Mouse (Mus musculus) CH12.LX (cell line): ENCODE data around the gene Slc35e1. TPM values are rescaled to one million over a fixed set of nuclear protein-coding genes. Genes with fewer than 3 reads are reported as not detected.

Source experiments
- DNase-seq: peaks from one replicate; pipeline ENCODE4 v3.0.0-alpha.2; 2013; ENCODE audit errors: extremely low read depth
- H3K27ac ChIP-seq: 2 replicates; pipeline ENCODE4 v1.5.1; 2012; ENCODE audit warnings: low read depth, mild to moderate bottlenecking, control low read depth, moderate library complexity; ENCODE audit not compliant: insufficient read depth
- H3K27me3 ChIP-seq: replicated peaks from 2 replicates; pipeline ENCODE3; 2012; ENCODE audit warnings: inconsistent platforms
- H3K36me3 ChIP-seq, 2 experiments: replicated peaks in 1 of 2; 2 replicates each; pipeline versions ENCODE3 to v1.6.1; 2012; ENCODE audit warnings: inconsistent platforms in 1 of 2, low read length in 1 of 2, mild to moderate bottlenecking in 1 of 2, mixed read lengths in 1 of 2, moderate library complexity in 1 of 2; ENCODE audit not compliant: control insufficient read depth in 1 of 2, insufficient read depth in 1 of 2
- H3K4me1 ChIP-seq, 2 experiments: 2 replicates each; pipeline ENCODE4 v1.6.1; 2012; ENCODE audit warnings: inconsistent platforms in 1 of 2, moderate library complexity in 1 of 2; ENCODE audit not compliant: insufficient read depth in 2 of 2, control insufficient read depth in 1 of 2
- H3K4me2 ChIP-seq: 2 replicates; pipeline ENCODE4 v1.6.1; 2012; ENCODE audit warnings: low read depth, mild to moderate bottlenecking, control low read depth; ENCODE audit not compliant: poor library complexity, insufficient read depth, severe bottlenecking
- H3K4me3 ChIP-seq, 3 experiments: fragments of 150-350 bp in 1 of 3; sonication (generic) in 1 of 3; replicated peaks in 1 of 3; 2 replicates each; pipeline versions ENCODE3 to v1.5.1; 2011 to 2012; ENCODE audit warnings: low read depth in 2 of 3, low read length in 2 of 3, mild to moderate bottlenecking in 2 of 3, moderate library complexity in 2 of 3, control low read depth in 1 of 3, improper control_type of control experiment in 1 of 3, inconsistent platforms in 1 of 3, mixed read lengths in 1 of 3; ENCODE audit not compliant: poor library complexity in 1 of 3
- H3K79me2 ChIP-seq: replicated peaks from 2 replicates; pipeline ENCODE4 v1.6.1; 2012; ENCODE audit warnings: mild to moderate bottlenecking, moderate library complexity; ENCODE audit not compliant: control insufficient read depth, poor library complexity, insufficient read depth, severe bottlenecking; ENCODE audit errors: extremely low read depth
- H3K9ac ChIP-seq: 2 replicates; pipeline ENCODE4 v1.6.1; 2012; ENCODE audit warnings: low read depth, mild to moderate bottlenecking, control low read depth, moderate library complexity; ENCODE audit not compliant: insufficient read depth
- H3K9me3 ChIP-seq: replicated peaks from 2 replicates; pipeline ENCODE3; 2012; ENCODE audit warnings: low read length, inconsistent platforms, mixed read lengths
- BHLHE40 ChIP-seq: IDR thresholded peaks from 2 replicates; pipeline ENCODE4 v1.6.1; 2011; ENCODE audit warnings: mild to moderate bottlenecking, low read depth, low read length, improper control_type of control experiment
- CHD1 ChIP-seq: IDR thresholded peaks from 2 replicates; pipeline ENCODE4 v1.6.1; 2012; ENCODE audit warnings: low read depth, low read length, improper control_type of control experiment, inconsistent platforms
- CHD2 ChIP-seq: IDR thresholded peaks from 2 replicates; pipeline ENCODE4 v1.6.1; 2011; ENCODE audit warnings: low read length, improper control_type of control experiment
- CTCF ChIP-seq, 2 experiments: IDR thresholded peaks in 1 of 2; conservative IDR thresholded peaks in 1 of 2; 2 replicates each; pipeline ENCODE4 v1.5.1; 2011 to 2012; ENCODE audit warnings: low read depth in 2 of 2, low read length in 2 of 2, improper control_type of control experiment in 1 of 2, inconsistent platforms in 1 of 2, mild to moderate bottlenecking in 1 of 2, moderate library complexity in 1 of 2
- E2F4 ChIP-seq: IDR thresholded peaks from 2 replicates; pipeline ENCODE4 v1.6.1; 2011; ENCODE audit warnings: low read depth, low read length, improper control_type of control experiment; ENCODE audit not compliant: insufficient replicate concordance
- GABPA ChIP-seq: IDR thresholded peaks from 2 replicates; pipeline ENCODE4 v1.6.1; 2012; ENCODE audit warnings: low read depth, low read length, improper control_type of control experiment, inconsistent platforms; ENCODE audit not compliant: insufficient replicate concordance
- HCFC1 ChIP-seq: IDR thresholded peaks from 2 replicates; pipeline ENCODE4 v1.6.1; 2012; ENCODE audit warnings: low read depth, mild to moderate bottlenecking, inconsistent platforms, low read length, improper control_type of control experiment
- IRF4 ChIP-seq: IDR thresholded peaks from 2 replicates; pipeline ENCODE4 v1.6.1; 2014; ENCODE audit warnings: low read depth, mild to moderate bottlenecking, inconsistent platforms, low read length, improper control_type of control experiment
- JUN ChIP-seq: IDR thresholded peaks from 2 replicates; pipeline ENCODE4 v1.6.1; 2011; ENCODE audit warnings: low read depth, mild to moderate bottlenecking, low read length, improper control_type of control experiment, moderate library complexity; ENCODE audit not compliant: insufficient read depth
- KAT2A ChIP-seq: IDR thresholded peaks from 2 replicates; pipeline ENCODE4 v1.6.1; 2012; ENCODE audit warnings: low read length, improper control_type of control experiment, inconsistent platforms; ENCODE audit not compliant: insufficient replicate concordance
- MAFK ChIP-seq: IDR thresholded peaks from 2 replicates; pipeline ENCODE4 v1.6.1; 2011; ENCODE audit warnings: low read length, improper control_type of control experiment; ENCODE audit not compliant: insufficient replicate concordance
- MEF2A ChIP-seq: IDR thresholded peaks from 2 replicates; pipeline ENCODE4 v1.6.1; 2014; ENCODE audit warnings: low read depth, mild to moderate bottlenecking, inconsistent platforms, low read length, improper control_type of control experiment, borderline replicate concordance
- MXI1 ChIP-seq: IDR thresholded peaks from 2 replicates; pipeline ENCODE4 v1.6.1; 2011; ENCODE audit warnings: mild to moderate bottlenecking, low read depth, low read length, improper control_type of control experiment
- MYC ChIP-seq: IDR thresholded peaks from 2 replicates; pipeline ENCODE4 v1.6.1; 2011; ENCODE audit warnings: low read depth, mild to moderate bottlenecking, improper control_type of control experiment, low read length
- POLR2AphosphoS2 ChIP-seq: IDR thresholded peaks from 2 replicates; pipeline ENCODE4 v1.6.1; 2011; ENCODE audit warnings: low read depth, low read length, improper control_type of control experiment
- RAD21 ChIP-seq: IDR thresholded peaks from 2 replicates; pipeline ENCODE4 v1.6.1; 2011; ENCODE audit warnings: low read depth, mild to moderate bottlenecking, low read length, improper control_type of control experiment, moderate library complexity
- SIN3A ChIP-seq: IDR thresholded peaks from 2 replicates; pipeline ENCODE4 v1.6.1; 2012; ENCODE audit warnings: low read length, improper control_type of control experiment, inconsistent platforms
- UBTF ChIP-seq: IDR thresholded peaks from 2 replicates; pipeline ENCODE4 v1.6.1; 2012; ENCODE audit warnings: low read depth, mild to moderate bottlenecking, inconsistent platforms, low read length, improper control_type of control experiment, moderate library complexity
- USF2 ChIP-seq: conservative IDR thresholded peaks from 2 replicates; pipeline ENCODE4 v1.6.1; 2011; ENCODE audit warnings: low read depth, low read length, improper control_type of control experiment
- ZC3H11A ChIP-seq: IDR thresholded peaks from 2 replicates; pipeline ENCODE4 v1.6.1; 2012; ENCODE audit warnings: low read depth, mild to moderate bottlenecking, inconsistent platforms, low read length, improper control_type of control experiment
- ZKSCAN1 ChIP-seq: IDR thresholded peaks from 2 replicates; pipeline ENCODE4 v1.6.1; 2012; ENCODE audit warnings: low read depth, inconsistent platforms, low read length, improper control_type of control experiment, borderline replicate concordance
- ZMIZ1 ChIP-seq: IDR thresholded peaks from 2 replicates; pipeline ENCODE4 v1.6.1; 2012; ENCODE audit warnings: low read depth, mild to moderate bottlenecking, inconsistent platforms, low read length, improper control_type of control experiment
- ZNF384 ChIP-seq: IDR thresholded peaks from 2 replicates; pipeline ENCODE4 v1.6.1; 2012; ENCODE audit warnings: low read depth, low read length, improper control_type of control experiment, inconsistent platforms
- dilution Hi-C: fragments of 300-500 bp; cut with MboI; formaldehyde crosslinking; loops from 2 replicates; pipeline ENCODE4 v1.14.3; 2020; ENCODE audit warnings: low sequenced_read_pairs; ENCODE audit not compliant: extremely low pct_unique_long_range_greater_than_20kb, extremely low pct_ligation_motif_present
- in situ Hi-C: fragments of 300-500 bp; cut with MboI; formaldehyde crosslinking; loops from 3 replicates; pipeline ENCODE4 v1.14.3; 2019; ENCODE audit warnings: low sequenced_read_pairs, low pct_ligation_motif_present, low pct_unique_long_range_greater_than_20kb, mixed read lengths
- polyA plus RNA-seq: library from polyadenylated mRNA; unstranded; fragments of >175 nt; gene quantifications from 2 replicates; pipeline ENCODE4 v1.2.1, GENCODE M21; 2012; ENCODE audit warnings: low read depth; ENCODE audit not compliant: insufficient read length
- total RNA-seq, 2 experiments: library from RNA; depleted of rRNA; stranded (reverse); fragments of 300-350 nt in 1 of 2; fragments of >200 nt in 1 of 2; gene quantifications; 2 replicates each; pipeline ENCODE4 v1.2.3; 2012 to 2014

Gene Slc35e1
- total and polyA plus RNA-seq, 3 experiments = 19.8 to 28.7 (median 27.2) TPM

DNA sequence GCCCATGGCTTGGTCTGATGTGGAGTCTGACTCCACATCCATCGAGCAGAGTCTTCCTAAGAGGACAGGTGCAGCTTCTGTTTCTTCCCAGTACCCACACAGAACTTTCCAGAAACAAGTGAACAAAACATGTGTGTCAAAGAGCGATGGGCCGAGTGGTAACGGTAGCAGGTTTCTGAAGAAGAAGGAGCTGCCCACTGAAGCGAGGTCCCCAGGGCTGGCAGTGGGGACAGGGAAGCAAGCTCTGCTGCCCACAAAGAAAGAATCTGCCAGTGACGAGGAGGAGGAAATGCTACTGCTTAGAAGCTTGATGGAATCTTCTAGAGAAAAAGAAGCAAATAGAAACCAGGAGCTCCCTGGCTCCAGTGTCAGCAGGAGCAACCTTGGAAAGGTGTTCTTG is 47.3 kb downstream of the Slc35e1 start:
- peak; percentile 26 for DNase-seq
- peak overlapping the region; percentile 59 for H3K9ac ChIP-seq
- in situ Hi-C loops = no loop called here
- H3K4me2 ChIP-seq = peak overlapping the region; percentile 97
- peak overlapping the region; percentile 5 to 42 (median 23) for H3K4me3 ChIP-seq
- peaks cover 6 to 35% of the 10 kb centered on the region in 2 experiments; a peak in 3 of 4 replicates for H3K4me1 ChIP-seq
- peaks cover 24 to 38% of the 10 kb centered on the region in 2 experiments for H3K36me3 ChIP-seq
- no peaks in the 10 kb centered on the region for H3K9me3 ChIP-seq
- H3K27me3 ChIP-seq = no peaks in the 10 kb centered on the region
- dilution Hi-C loops = no loop called here
- peak overlapping the region; percentile 38; the same call in 1 of the 2 replicates for H3K27ac ChIP-seq
- TF ChIP-seq SIN3A = 0 out of 2 replicates have a peak, but pooled peaks have one; percentile 5
- TF ChIP-seq POLR2AphosphoS2 = no peak
- H3K79me2 ChIP-seq = peaks cover 6% of the 10 kb centered on the region; the same call in 1 of the 2 replicates

DNA sequence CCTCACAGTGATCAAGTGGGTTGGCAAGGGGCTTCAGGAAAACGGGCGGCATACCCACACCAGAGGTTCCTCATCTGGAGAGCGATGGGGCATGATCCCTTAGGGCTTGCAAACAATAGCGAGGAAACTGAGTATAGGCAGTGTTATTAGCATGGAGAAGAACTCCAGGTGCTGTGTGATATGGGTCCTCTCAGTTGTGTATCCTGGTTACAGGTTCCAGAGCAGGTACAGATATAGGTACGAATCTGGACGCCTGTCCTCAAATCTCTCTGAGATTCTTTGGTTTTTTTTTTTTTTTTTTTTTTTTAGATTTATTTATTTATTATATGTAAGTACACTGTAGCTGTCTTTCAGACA is 48.4 kb downstream of the Slc35e1 start:
- Histone ChIP-seq H3K36me3 (peaks cover 14 to 27% of the 10 kb centered on the region in 2 experiments), H3K27me3 (no peaks in the 10 kb centered on the region), H3K79me2 (peaks cover 6% of the 10 kb centered on the region; the same call in 1 of the 2 replicates), H3K4me2 (peak overlapping the region; percentile 14; the same call in 1 of the 2 replicates), H3K9ac (peak overlapping the region; percentile 52; the same call in 1 of the 2 replicates), H3K9me3 (no peaks in the 10 kb centered on the region), H3K4me3 (peak overlapping the region; percentile 55 to 66 (median 63)), H3K27ac (peak overlapping the region; percentile 23), H3K4me1 (peaks cover 6 to 35% of the 10 kb centered on the region in 2 experiments; a peak in 3 of 4 replicates)
- in situ Hi-C loops = no loop called here
- no peak for DNase-seq
- 0 out of 2 replicates have a peak, but pooled peaks have one; percentile 84 for TF ChIP-seq CHD1
- peak; percentile 53 for TF ChIP-seq ZNF384
- TF ChIP-seq CHD2 = no peak
- TF ChIP-seq MEF2A = no peak
- TF ChIP-seq E2F4 = 0 out of 2 replicates have a peak, but pooled peaks have one; percentile 4
- dilution Hi-C loops = no loop called here

DNA sequence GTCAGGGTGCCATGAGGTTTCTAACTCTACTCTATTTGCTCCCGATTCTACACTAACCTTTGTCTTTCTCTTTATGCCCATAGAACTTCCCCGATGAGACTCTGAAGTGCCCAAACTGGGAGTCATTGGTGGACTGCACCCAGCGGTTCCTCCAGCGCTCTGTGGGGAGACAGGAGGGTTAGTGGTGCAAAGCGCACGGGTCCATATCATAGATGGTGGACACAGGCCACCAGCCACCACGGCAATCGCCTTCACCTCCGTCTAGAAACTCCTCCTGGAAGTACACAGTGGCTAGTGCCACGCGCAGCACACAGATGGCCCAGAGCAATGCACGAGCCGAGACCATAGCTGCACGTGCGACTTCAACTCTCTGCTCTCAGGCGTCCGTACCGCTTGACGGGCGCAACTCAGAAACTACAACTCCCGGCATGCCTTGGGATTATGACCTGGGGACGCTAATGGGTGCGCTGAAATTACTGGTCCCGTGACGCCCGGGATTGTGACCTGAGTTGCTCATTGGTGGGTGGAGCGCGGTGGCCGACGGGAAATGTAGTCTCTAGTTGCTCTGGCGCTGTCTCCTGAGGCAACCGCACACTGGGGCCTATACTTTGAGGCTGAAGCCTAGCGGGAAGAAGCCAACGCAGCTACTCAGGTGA is 48.9 kb downstream of the Slc35e1 start, which contains the start of the genes Calr3 and 1700030K09Rik:
Gene Calr3, minus strand, starts transcription at position 533 of the 656 bp plus-strand sequence.
Gene 1700030K09Rik, plus strand, starts transcription at position 543 of the 656 bp plus-strand sequence.
- Histone ChIP-seq H3K9ac (peak within 1 kb of the TSS; percentile 59), H3K9me3 (no peaks in the 10 kb centered on the region), H3K36me3 (peaks cover 11 to 23% of the 10 kb centered on the region in 2 experiments), H3K79me2 (peaks cover 6% of the 10 kb centered on the region; the same call in 1 of the 2 replicates), H3K4me3 (peak within 1 kb of the TSS; percentile 63 to 66 (median 64)), H3K27me3 (no peaks in the 10 kb centered on the region), H3K4me1 (peaks cover 9 to 40% of the 10 kb centered on the region in 2 experiments), H3K4me2 (peak within 1 kb of the TSS; percentile 97), H3K27ac (peak within 1 kb of the TSS; percentile 38)
- DNase-seq = peak; percentile 99
- in situ Hi-C loops = no loop called here
- dilution Hi-C loops = no loop called here
- TF ChIP-seq ZC3H11A = no peak
- no peak for TF ChIP-seq IRF4
- no peak for TF ChIP-seq MAFK
- TF ChIP-seq RAD21 = no peak
- no peak for TF ChIP-seq ZKSCAN1
- no peak for TF ChIP-seq JUN
- peak; percentile 85 for TF ChIP-seq MXI1
- TF ChIP-seq ZMIZ1 = peak; percentile 48
- no peak for TF ChIP-seq UBTF
- peak; percentile 67; the same call in 1 of the 2 replicates for TF ChIP-seq GABPA
- TF ChIP-seq CHD2 = peak; percentile 97
- peak; percentile 96 for TF ChIP-seq HCFC1
- no peak for TF ChIP-seq SIN3A
- peak; percentile 94; the same call in 1 of the 2 replicates for TF ChIP-seq MYC
- TF ChIP-seq USF2 = peak; percentile 71
- TF ChIP-seq BHLHE40 = peak; percentile 99
- TF ChIP-seq CTCF (conservative IDR thresholded peaks at IDR 0.05 in 1 of 2, IDR thresholded peaks at IDR 0.05 in 1 of 2; ENCODE audit: low read depth in 2 of 2, low read length in 2 of 2) = no peak
- TF ChIP-seq KAT2A = peak; percentile 98
